In the genomic region with DNA sequence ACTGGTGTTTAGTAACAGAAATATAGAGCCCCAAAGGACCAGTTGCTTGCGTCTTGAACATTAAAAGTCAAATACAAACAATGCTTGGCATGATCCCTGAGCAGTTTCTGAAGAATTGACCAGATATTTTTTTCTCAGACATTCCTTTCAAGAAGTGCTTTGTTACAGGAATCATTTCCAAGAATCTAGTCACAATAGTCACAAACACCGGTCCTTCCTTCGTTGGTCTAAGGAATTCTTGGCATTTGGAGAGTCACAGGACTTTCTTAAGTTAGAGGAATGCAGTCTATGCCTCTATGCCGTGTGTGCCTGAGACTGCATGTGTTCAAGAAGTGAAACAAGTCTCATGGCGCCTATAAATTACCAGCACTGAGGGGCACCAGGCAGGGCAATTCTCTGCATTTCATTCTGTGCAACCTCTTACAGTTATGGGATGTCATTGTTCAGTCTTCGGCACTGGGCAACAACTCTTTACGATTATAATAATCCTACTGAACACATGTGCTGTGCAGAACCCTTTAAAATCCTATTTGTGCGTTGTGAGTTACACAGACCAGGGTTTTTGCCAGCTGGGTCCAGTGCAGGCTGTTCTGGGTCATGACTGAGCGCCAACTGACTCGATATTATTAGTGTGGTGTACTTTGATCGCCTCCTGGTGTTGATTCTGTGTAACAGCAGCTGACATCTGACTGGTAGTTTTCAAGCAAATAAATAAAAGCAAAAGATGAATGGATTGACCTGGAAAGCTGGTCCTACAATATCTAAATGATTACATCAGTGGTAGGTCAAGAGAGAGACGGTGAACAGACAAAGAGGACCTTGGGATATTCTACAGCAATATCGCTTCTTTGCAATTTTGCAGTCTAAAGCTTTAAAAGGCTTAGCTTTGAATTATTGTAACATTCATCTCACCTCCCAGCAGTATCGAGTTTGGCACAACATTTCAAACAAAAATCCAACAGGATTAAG, we compare ENCODE assay signal across 8 mouse cellular contexts.
DNase-seq lines count a peak whose midpoint lies in the region; ATAC-seq and TF ChIP-seq lines count a peak whose summit lies in the region.

No protein-coding gene starts in this region.

- H3K27me3 ChIP-seq in forebrain, embryonic 15.5 days, result no peaks in the 10 kb centered on the region
- H3K27me3 ChIP-seq in liver, postnatal 0 days (ENCODE audit: insufficient read depth, low read length), result no peaks in the 10 kb centered on the region

- ATAC-seq in forebrain, embryonic 15.5 days (replicated peaks), result peak; percentile 89
- ATAC-seq in liver, postnatal 0 days, result no peak

- peak; percentile 72 for TF ChIP-seq CTCF in liver, postnatal 0 days (IDR thresholded peaks at IDR 0.05; ENCODE audit: low read depth)

- H3K4me1 ChIP-seq in ES-E14 (ENCODE audit: control insufficient read depth in 2 of 2, insufficient read depth in 2 of 2, low read length in 2 of 2, poor library complexity in 1 of 2), result no peaks in the 10 kb centered on the region
- no peaks in the 10 kb centered on the region for H3K4me1 ChIP-seq in forebrain, embryonic 15.5 days
- no peaks in the 10 kb centered on the region for H3K4me1 ChIP-seq in liver, postnatal 0 days (ENCODE audit: insufficient read depth)

- no peak overlapping the region for H3K4me3 ChIP-seq in ES-E14 (ENCODE audit: insufficient read depth in 1 of 2, low read depth in 1 of 2, low read length in 2 of 2, poor library complexity in 1 of 2, severe bottlenecking in 1 of 2)
- no peak overlapping the region for H3K4me3 ChIP-seq in forebrain, embryonic 15.5 days
- H3K4me3 ChIP-seq in liver, postnatal 0 days (ENCODE audit: low read depth, low read length), result no peak overlapping the region

- no peak overlapping the region; the same call in 1 of the 2 replicates for H3K4me2 ChIP-seq in forebrain, embryonic 15.5 days (replicated peaks)
- H3K4me2 ChIP-seq in liver, postnatal 0 days (ENCODE audit: low read depth, low read length), result no peak overlapping the region

- 44% methylated on average over 14 of the region's 14 CpGs for WGBS in forebrain, embryonic 15.5 days
- WGBS in liver, postnatal 0 days (ENCODE audit: insufficient replicate concordance), result 35% methylated on average over 14 of the region's 14 CpGs

- H3K36me3 ChIP-seq in ES-E14 (ENCODE audit: control insufficient read depth, insufficient read depth, low read length, poor library complexity, severe bottlenecking), result no peaks in the 10 kb centered on the region
- H3K36me3 ChIP-seq in forebrain, embryonic 15.5 days, result no peaks in the 10 kb centered on the region
- H3K36me3 ChIP-seq in liver, postnatal 0 days (replicated peaks; ENCODE audit: insufficient read depth, low read length), result no peaks in the 10 kb centered on the region

- intact Hi-C loops in heart, postnatal 14 days (cut with DNase I), result loop anchor here (5.0 kb wide), 1 partner anchor 496 kb away; no protein-coding TSS in a partner anchor

- no peak overlapping the region for H3K27ac ChIP-seq in ES-E14 (ENCODE audit: insufficient read depth, low read depth, low read length, poor library complexity, severe bottlenecking)
- no peak overlapping the region for H3K27ac ChIP-seq in forebrain, embryonic 15.5 days (replicated peaks)
- no peak overlapping the region for H3K27ac ChIP-seq in liver, postnatal 0 days (ENCODE audit: low read depth)

- no peaks in the 10 kb centered on the region for H3K9me3 ChIP-seq in ES-E14 (ENCODE audit: control insufficient read depth, insufficient read depth, low read depth, low read length)
- no peaks in the 10 kb centered on the region for H3K9me3 ChIP-seq in forebrain, embryonic 15.5 days
- H3K9me3 ChIP-seq in liver, postnatal 0 days (ENCODE audit: low read length), result no peaks in the 10 kb centered on the region

- DNase-seq in ES-E14 (ENCODE audit: low read depth, low spot score), result no peak
- peak; percentile 65 for DNase-seq in cerebellum, adult 11-12 months
- DNase-seq in heart, postnatal 14 days, result peak; percentile 77 to 85
- DNase-seq in kidney, postnatal 36 days, result peak; percentile 80 to 89
- DNase-seq in liver, postnatal 0 days, result peak; percentile 15
- peak; percentile 53 for DNase-seq in ovary, postnatal 10 days (ENCODE audit: low spot score)
- no peak for DNase-seq in spleen, postnatal 14 days (ENCODE audit: low spot score in 2 of 2)

- TF ChIP-seq EP300 in liver, postnatal 0 days (IDR thresholded peaks at IDR 0.05; ENCODE audit: low read depth), result no peak

- in situ Hi-C loops in ES-E14 (cut with MboI; ENCODE audit: low sequenced_read_pairs in 2 of 2, unreplicated experiment in 2 of 2), result no loop called here

- H3K9ac ChIP-seq in ES-E14 (ENCODE audit: insufficient read depth, low read depth, low read length, poor library complexity, severe bottlenecking), result no peak overlapping the region
- no peak overlapping the region for H3K9ac ChIP-seq in forebrain, embryonic 15.5 days (replicated peaks)
- H3K9ac ChIP-seq in liver, postnatal 0 days (replicated peaks), result no peak overlapping the region

TF ChIP-seq in ES-E14, 5 proteins besides CTCF, POLR2A, EP300 and RAD21:
- TF ChIP-seq ZNF384 (IDR thresholded peaks at IDR 0.05; ENCODE audit: low read depth, low read length) (no peak), HCFC1 (IDR thresholded peaks at IDR 0.05; ENCODE audit: borderline replicate concordance, insufficient read depth, low read length) (no peak), MAFK (IDR thresholded peaks at IDR 0.05; ENCODE audit: insufficient read depth, low read depth, low read length) (no peak), ZC3H11A (IDR thresholded peaks at IDR 0.05; ENCODE audit: borderline replicate concordance, low read depth, low read length) (peak; percentile 76; the same call in 1 of the 2 replicates), CHD2 (IDR thresholded peaks at IDR 0.05; ENCODE audit: low read depth, low read length) (no peak)

Comparison
In these comparisons a context has a peak if more than half of its experiments do, and no peak if none do; other contexts are left out.
1. DNase-seq: peak in cerebellum, adult 11-12 months (single experiment), heart, postnatal 14 days (2 of 2), kidney, postnatal 36 days (2 of 2), liver, postnatal 0 days (single experiment) and ovary, postnatal 10 days (single experiment); none in ES-E14 (single experiment) and spleen, postnatal 14 days (0 of 2).